Mouse (Mus musculus) G1E (cell line): ENCODE results near the gene Phykpl. TPM values are rescaled to one million over a fixed set of nuclear protein-coding genes. Genes with fewer than 3 reads are reported as not detected.
A peak's percentile ranks its signal among the peaks of the same experiment; 100 is the strongest.

Experiments
- ATAC-seq: 2 replicates; pipeline ENCODE4 v1.8.0; 2016; ENCODE audit warnings: mild to moderate bottlenecking; ENCODE audit not compliant: insufficient number of reproducible peaks, poor library complexity, low FRiP score, severe bottlenecking; ENCODE audit errors: extremely low read depth
- DNase-seq: peaks from one replicate; pipeline ENCODE4 v3.0.0; 2012; ENCODE audit warnings: low spot score
- H3K27me3 ChIP-seq: 2 replicates; pipeline ENCODE4 v1.6.1; 2012; ENCODE audit warnings: mild to moderate bottlenecking, low read length, inconsistent platforms; ENCODE audit not compliant: insufficient read depth
- H3K36me3 ChIP-seq: replicated peaks from 2 replicates; pipeline ENCODE3; 2012; ENCODE audit warnings: mild to moderate bottlenecking, inconsistent platforms
- H3K4me1 ChIP-seq: 2 replicates; pipeline ENCODE4 v1.6.1; 2012; ENCODE audit warnings: low read depth, low read length, inconsistent platforms, mixed read lengths; ENCODE audit not compliant: insufficient read depth
- H3K4me3 ChIP-seq: 2 replicates; pipeline ENCODE4 v1.5.1; 2012; ENCODE audit warnings: low read depth, mild to moderate bottlenecking, inconsistent platforms, low read length, moderate library complexity, mixed read lengths
- H3K9me3 ChIP-seq: replicated peaks from 2 replicates; pipeline ENCODE4 v1.6.1; 2012; ENCODE audit warnings: inconsistent platforms
- CTCF ChIP-seq: IDR thresholded peaks from 2 replicates; pipeline ENCODE4 v1.5.1; 2012; ENCODE audit warnings: low read depth, low read length, inconsistent platforms, mixed read lengths
- GATA1 ChIP-seq: IDR thresholded peaks from 2 replicates; pipeline ENCODE4 v1.6.1; 2012; ENCODE audit warnings: borderline replicate concordance, low read length, inconsistent platforms, mixed read lengths
- GATA2 ChIP-seq: IDR thresholded peaks from 2 replicates; pipeline ENCODE4 v1.6.1; 2012; ENCODE audit warnings: low read depth, low read length, inconsistent platforms, borderline replicate concordance
- POLR2AphosphoS5 ChIP-seq: IDR thresholded peaks from 2 replicates; pipeline ENCODE4 v1.6.1; 2012; ENCODE audit warnings: low read depth, low read length, inconsistent platforms; ENCODE audit not compliant: insufficient replicate concordance
- TAL1 ChIP-seq: conservative IDR thresholded peaks from 2 replicates; pipeline ENCODE4 v1.6.1; 2012; ENCODE audit warnings: low read depth, low read length, inconsistent platforms, mixed read lengths
- polyA plus RNA-seq: library from polyadenylated mRNA; stranded (reverse); fragments of >175 nt; gene quantifications from 2 replicates; pipeline ENCODE4 v1.2.3, GENCODE M21; 2012
- total RNA-seq, 2 experiments: library from RNA; stranded (forward) in 1 of 2; stranded (reverse) in 1 of 2; fragments of 200-1000 nt in 1 of 2; fragments of >200 nt in 1 of 2; fragmentation: Nextera tagmentation in 1 of 2; gene quantifications; 2 replicates each; pipeline ENCODE4 v1.2.3; 2014 to 2017

Gene Phykpl
- total and polyA plus RNA-seq, 3 experiments = 11.0 to 52.0 (median 49.3) TPM

DNA sequence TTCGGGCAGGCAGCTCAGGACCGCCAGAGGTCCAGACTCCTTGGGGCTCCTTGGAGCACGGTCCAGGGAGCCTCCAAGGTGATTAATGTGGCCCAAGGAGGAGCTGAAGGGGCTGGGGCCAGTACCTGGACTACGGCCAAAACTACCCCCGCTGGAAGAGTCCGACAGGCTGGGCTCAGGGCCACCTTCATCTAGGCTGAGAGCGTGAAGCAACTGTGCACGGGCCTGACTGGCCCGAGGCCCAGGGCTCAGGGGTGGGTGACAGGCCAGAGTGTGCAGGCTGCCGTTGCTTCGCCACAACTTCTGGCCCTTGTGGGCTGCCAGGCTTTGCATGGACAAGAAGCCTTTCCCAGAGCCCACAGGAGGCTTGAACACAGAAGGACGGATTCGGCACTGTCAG is 60.7 kb downstream of the Phykpl start:
- DNase-seq (no peak), ATAC-seq (no peak)
- Histone ChIP-seq H3K9me3 (peaks cover 3% of the 10 kb centered on the region; the same call in 1 of the 2 replicates), H3K27me3 (peaks cover 85% of the 10 kb centered on the region), H3K4me3 (no peak overlapping the region), H3K4me1 (peaks cover 24% of the 10 kb centered on the region), H3K36me3 (no peaks in the 10 kb centered on the region)
- TF ChIP-seq TAL1 = no peak
- TF ChIP-seq GATA1 = no peak
- no peak for TF ChIP-seq POLR2AphosphoS5
- TF ChIP-seq CTCF = no peak
- TF ChIP-seq GATA2 = no peak

DNA sequence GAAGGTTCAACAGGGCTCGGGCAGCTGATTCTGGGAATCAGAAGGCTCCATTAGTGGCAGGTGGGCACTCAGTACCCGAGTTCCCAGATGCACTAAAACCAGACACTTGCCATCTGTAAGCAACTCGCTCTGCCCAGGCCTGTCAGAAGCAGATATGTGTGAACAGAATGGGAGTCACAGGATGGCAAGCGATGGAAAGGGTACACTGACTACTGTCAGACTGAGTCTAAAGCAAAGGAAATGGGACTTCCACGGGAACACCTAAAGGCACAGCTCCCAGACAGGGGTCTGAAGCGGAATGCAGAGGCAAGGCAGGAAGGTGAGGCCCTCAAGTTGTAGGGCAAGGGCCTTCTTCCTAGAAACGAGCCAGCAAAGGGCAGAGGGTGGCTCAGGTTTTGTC is 61.7 kb downstream of the Phykpl start:
- TF ChIP-seq GATA2 (no peak), TAL1 (no peak), POLR2AphosphoS5 (no peak), CTCF (no peak), GATA1 (no peak)
- ATAC-seq (no peak), DNase-seq (no peak)
- Histone ChIP-seq H3K4me3 (no peak overlapping the region), H3K9me3 (peaks cover 9% of the 10 kb centered on the region), H3K27me3 (peaks cover 88% of the 10 kb centered on the region), H3K36me3 (no peaks in the 10 kb centered on the region), H3K4me1 (peaks cover 30% of the 10 kb centered on the region)

DNA sequence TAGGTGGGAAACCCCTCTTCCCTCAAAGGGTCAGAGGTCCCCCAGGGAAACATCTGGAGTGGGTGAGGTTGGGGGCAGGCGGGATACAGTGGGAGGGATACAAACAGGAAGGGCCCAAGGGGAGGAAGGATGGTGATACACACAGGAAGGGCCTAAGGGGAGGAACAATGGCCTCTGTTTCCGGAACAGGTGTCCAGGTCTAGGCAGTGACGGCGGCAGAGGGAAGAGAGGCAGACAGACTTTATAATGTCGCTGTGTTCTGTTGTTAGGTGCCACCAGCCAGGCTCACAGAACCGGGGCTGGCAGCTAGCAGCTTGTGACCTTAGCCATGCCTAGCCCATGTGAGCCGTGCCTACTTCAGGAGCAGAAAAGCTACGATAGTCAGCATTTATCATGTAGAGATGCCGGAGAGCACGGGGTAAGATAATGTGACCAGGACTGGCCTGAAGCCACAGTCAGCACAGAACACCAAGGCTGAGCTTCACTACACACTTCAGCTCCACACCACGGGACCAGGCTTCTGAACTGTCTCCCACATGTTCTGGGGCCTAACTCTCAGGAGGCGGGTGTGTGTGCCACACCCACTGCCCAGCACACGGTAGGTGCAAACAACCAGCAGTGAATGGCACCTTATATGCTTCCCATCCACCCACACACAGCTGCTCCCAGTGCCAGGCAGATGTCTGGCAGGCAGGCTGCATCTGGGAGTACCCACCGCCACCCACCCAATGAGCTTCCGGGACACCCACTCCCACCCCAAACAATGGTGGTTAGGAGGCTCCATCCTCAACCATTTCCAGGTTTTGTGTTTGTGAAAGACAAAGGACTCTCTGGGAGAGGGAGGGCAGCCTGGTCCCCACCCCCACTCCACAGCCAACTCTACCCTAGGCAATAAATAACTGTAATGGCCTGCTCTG is 62.5 kb downstream of the Phykpl start:
- DNase-seq (no peak), ATAC-seq (no peak)
- H3K4me3 ChIP-seq = no peak overlapping the region
- peaks cover 84% of the 10 kb centered on the region for H3K27me3 ChIP-seq
- H3K4me1 ChIP-seq = peaks cover 30% of the 10 kb centered on the region
- no peaks in the 10 kb centered on the region for H3K36me3 ChIP-seq
- peaks cover 9% of the 10 kb centered on the region for H3K9me3 ChIP-seq
- no peak for TF ChIP-seq GATA1
- TF ChIP-seq CTCF = no peak
- no peak for TF ChIP-seq GATA2
- TF ChIP-seq TAL1 = no peak
- no peak for TF ChIP-seq POLR2AphosphoS5

DNA sequence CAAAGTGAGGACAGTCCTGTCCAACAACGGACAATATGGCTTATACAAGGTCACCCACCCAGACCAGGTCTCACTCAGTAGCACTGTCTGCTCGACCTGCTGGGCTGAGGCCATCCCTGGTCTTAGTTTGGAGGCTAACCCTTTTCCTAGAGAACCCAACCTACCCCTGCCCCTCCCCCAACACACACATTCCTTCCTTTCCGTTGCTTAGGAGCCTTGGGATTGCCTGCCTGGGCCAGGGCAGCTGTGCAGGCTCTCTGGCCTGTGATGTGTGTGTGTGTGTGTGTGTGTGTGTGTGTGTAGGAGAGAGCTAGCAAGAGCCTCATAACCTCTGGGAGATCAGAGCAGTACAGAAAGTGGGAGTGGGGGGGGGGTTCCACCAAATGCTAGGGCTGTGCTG is 64.0 kb downstream of the Phykpl start:
- H3K36me3 ChIP-seq = no peaks in the 10 kb centered on the region
- DNase-seq (no peak), ATAC-seq (no peak)
- peaks cover 82% of the 10 kb centered on the region for H3K27me3 ChIP-seq
- H3K4me1 ChIP-seq = peaks cover 23% of the 10 kb centered on the region
- peaks cover 9% of the 10 kb centered on the region for H3K9me3 ChIP-seq
- H3K4me3 ChIP-seq = no peak overlapping the region
- TF ChIP-seq CTCF = no peak
- no peak for TF ChIP-seq TAL1
- no peak for TF ChIP-seq GATA2
- no peak for TF ChIP-seq POLR2AphosphoS5
- no peak for TF ChIP-seq GATA1

DNA sequence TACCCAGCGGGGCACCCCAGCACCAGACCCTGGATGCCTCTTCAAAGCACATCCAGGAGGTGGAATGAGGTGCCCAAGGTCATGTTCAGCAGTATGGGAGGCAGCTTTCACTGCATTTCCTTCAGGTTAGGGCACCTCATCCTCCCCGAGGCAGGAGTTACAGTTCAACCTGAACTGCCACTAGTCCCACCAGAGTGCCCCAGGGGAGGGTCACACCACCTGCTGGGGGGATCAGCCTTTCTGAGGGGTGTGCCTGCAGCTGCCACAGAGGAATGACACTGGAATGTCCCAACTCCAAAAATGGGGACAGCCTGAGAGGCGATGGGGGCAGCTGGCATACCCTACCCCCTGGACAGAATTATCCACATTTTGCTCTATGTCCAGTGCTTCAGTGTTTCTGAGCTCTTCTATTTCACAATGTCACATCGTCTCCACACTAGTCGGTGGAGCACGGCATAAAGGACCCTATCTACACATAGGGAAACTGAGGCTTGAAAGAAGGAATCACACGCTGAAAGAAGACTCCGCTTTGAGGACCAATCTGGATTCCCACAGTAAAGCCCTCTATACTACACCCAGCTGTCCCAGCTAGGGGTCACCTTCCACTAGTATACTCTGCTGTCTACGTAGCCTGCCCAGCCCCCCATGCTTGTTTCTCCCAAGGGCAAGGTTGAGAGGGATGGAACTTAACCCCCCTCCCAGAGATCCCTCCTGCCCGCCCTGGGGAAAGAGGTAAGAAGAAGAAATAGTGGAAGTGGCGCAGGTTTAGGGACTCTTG is 64.7 kb downstream of the Phykpl start:
- DNase-seq (no peak), ATAC-seq (no peak)
- H3K27me3 ChIP-seq = peaks cover 81% of the 10 kb centered on the region
- no peak overlapping the region for H3K4me3 ChIP-seq
- H3K9me3 ChIP-seq = peaks cover 9% of the 10 kb centered on the region
- peaks cover 16% of the 10 kb centered on the region for H3K4me1 ChIP-seq
- TF ChIP-seq POLR2AphosphoS5 (no peak), TAL1 (no peak), CTCF (no peak), GATA2 (no peak), GATA1 (no peak)
- no peaks in the 10 kb centered on the region for H3K36me3 ChIP-seq

DNA sequence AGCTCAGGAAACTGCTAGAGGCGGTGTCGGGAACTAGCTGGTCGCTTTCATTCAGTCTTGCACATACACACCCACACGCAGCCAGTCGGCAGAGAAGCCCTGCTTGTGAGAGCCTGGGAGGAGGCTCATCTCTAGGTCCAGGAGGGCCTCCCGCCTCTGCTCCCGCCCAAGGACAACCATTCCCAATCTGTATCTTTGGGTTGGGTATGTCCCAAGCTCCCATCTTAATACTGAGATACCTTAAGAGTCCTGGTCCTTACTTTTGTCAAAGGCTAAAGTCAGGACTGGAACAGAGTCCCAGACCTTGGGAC is 65.3 kb downstream of the Phykpl start:
- Histone ChIP-seq H3K9me3 (peaks cover 9% of the 10 kb centered on the region), H3K4me1 (peaks cover 16% of the 10 kb centered on the region), H3K27me3 (peaks cover 81% of the 10 kb centered on the region), H3K4me3 (peak overlapping the region; percentile 59; the same call in 1 of the 2 replicates), H3K36me3 (no peaks in the 10 kb centered on the region)
- DNase-seq (no peak), ATAC-seq (no peak)
- no peak for TF ChIP-seq GATA2
- TF ChIP-seq CTCF = no peak
- TF ChIP-seq TAL1 = no peak
